Mouse (Mus musculus): ENCODE results near the gene Vars.
"Not testable (repeated sequence)": the region's sequence is repeated elsewhere in the genome, so short reads cannot be mapped to it uniquely, and the experiment has no call there.

Gene Vars

GRCm38 (mm10) chr17:35024261-35024660 lies 23.5 kb downstream of the Vars start:
- no peak for DNase-seq (ENCODE audit: low spot score)

GRCm38 (mm10) chr17:35024691-35025488 lies 24.1 kb downstream of the Vars start:
- no peak for DNase-seq (ENCODE audit: low spot score)

GRCm38 (mm10) chr17:35026206-35026605 lies 25.4 kb downstream of the Vars start:
- no peak for DNase-seq (ENCODE audit: low spot score)

- no peak for DNase-seq (ENCODE audit: low spot score)
Observed at GRCm38 (mm10) chr17:35027277-35028068, 26.7 kb downstream of the Vars start, which contains the start of gene Sapcd1. Gene Sapcd1 (minus strand): TSS chr17:35028016.

- DNase-seq (ENCODE audit: low spot score), result no peak
Observed at GRCm38 (mm10) chr17:35028315-35028714, 27.5 kb downstream of the Vars start.

- no peak for DNase-seq (ENCODE audit: low spot score)
Observed at GRCm38 (mm10) chr17:35029691-35030532, 29.1 kb downstream of the Vars start.

- no peak for DNase-seq (ENCODE audit: low spot score)
Observed at GRCm38 (mm10) chr17:35031272-35031671, 30.5 kb downstream of the Vars start.

GRCm38 (mm10) chr17:35031880-35032279 lies 31.1 kb downstream of the Vars start:
- no peak for DNase-seq (ENCODE audit: low spot score)

GRCm38 (mm10) chr17:35032323-35032870 lies 31.6 kb downstream of the Vars start:
- no peak for DNase-seq (ENCODE audit: low spot score)

GRCm38 (mm10) chr17:35033703-35034102 lies 32.9 kb downstream of the Vars start:
- not testable (repeated sequence) for DNase-seq (ENCODE audit: low spot score)

- DNase-seq (ENCODE audit: low spot score), result no peak
Observed at GRCm38 (mm10) chr17:35034896-35035295, 34.1 kb downstream of the Vars start.

GRCm38 (mm10) chr17:35039121-35039873 lies 38.5 kb downstream of the Vars start:
- no peak for DNase-seq (ENCODE audit: low spot score)

- DNase-seq (ENCODE audit: low spot score), result no peak
Observed at GRCm38 (mm10) chr17:35043794-35044193, 43.0 kb downstream of the Vars start.

- DNase-seq (ENCODE audit: low spot score), result no peak
Observed at GRCm38 (mm10) chr17:35044904-35045806, 44.4 kb downstream of the Vars start.

GRCm38 (mm10) chr17:35045807-35046680 lies 45.3 kb downstream of the Vars start:
- no peak for DNase-seq (ENCODE audit: low spot score)

GRCm38 (mm10) chr17:35046681-35047455 lies 46.1 kb downstream of the Vars start, which contains the start of gene Msh5:
Gene Msh5 (minus strand): TSS chr17:35046745.
- peak; percentile 91 for DNase-seq (ENCODE audit: low spot score)

- no peak for DNase-seq (ENCODE audit: low spot score)
Observed at GRCm38 (mm10) chr17:35047688-35048087, 46.9 kb downstream of the Vars start.

All from spleen, adult 12 weeks (tissue).